Mouse (Mus musculus): Measurements from ENCODE around the gene Stkld1.

Gene Stkld1

DNA sequence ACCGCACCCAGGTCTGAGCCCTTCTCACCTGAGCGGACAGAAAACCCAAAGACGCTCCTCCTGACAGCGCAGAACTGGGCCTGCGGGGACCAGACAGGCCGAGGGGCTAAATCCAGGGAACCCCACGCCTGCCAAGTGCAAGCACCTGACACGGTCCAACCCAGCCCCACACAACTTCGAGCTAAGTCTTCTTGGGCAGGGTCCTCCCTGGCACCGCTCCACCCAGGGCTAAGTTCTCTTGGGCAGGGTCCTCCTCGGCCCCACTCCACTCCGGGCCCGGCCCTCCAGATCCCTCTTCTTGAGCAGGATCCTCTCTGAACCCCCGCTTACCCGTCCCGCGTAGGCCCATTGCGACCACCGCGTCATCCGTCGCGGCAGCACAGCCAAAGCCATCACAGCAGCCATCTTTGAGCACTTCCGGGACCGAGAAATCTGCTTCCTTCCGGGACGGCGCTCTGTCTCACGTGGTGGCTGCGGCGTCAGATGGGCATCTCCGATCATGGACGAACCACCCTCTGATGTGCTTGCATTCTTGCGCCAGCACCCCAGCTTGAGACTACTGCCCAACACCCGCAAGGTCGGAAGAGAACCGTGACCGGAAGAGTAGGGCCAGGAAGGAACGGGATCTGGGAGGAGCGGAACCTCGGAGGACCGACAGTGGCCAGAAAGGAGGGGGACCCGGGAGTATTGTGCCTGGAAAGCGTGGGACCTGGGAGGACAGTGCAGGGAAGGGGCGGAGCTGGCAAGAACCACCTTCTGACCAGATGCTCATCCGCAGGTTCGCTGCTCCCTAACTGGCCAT, 17.7 kb upstream of the Stkld1 start, which contains the start of the genes Surf2 and Surf1:
Gene Surf2 (plus strand): TSS at position 441 of the 802 bp plus-strand sequence.
Gene Surf1 (minus strand): TSS at position 604 of the 802 bp plus-strand sequence.
- peak; percentile 88 for DNase-seq

DNA sequence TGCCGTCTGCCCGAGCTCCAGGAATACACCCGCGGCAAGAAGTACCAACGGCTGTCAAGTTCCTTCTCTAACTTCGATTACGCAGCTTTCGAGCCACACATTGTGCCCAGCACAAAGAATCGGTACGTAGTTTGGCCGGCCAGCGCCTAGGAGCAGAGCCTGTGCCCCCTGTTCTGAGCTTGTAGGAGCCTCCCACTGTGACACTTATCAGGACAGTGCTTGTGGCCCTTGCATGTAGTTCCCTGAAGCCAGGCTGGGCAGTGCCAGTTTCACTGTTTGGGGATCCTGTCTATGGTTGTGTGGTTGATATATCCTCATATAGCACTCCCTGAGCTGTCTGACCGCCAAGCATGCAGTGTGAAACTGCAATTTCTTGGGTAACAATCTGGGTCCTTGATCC, 17.1 kb upstream of the Stkld1 start:
- no peak for DNase-seq

- no peak for DNase-seq
Observed at GRCm38 (mm10) chr2:26919684-26920083, 14.2 kb upstream of the Stkld1 start.

DNA sequence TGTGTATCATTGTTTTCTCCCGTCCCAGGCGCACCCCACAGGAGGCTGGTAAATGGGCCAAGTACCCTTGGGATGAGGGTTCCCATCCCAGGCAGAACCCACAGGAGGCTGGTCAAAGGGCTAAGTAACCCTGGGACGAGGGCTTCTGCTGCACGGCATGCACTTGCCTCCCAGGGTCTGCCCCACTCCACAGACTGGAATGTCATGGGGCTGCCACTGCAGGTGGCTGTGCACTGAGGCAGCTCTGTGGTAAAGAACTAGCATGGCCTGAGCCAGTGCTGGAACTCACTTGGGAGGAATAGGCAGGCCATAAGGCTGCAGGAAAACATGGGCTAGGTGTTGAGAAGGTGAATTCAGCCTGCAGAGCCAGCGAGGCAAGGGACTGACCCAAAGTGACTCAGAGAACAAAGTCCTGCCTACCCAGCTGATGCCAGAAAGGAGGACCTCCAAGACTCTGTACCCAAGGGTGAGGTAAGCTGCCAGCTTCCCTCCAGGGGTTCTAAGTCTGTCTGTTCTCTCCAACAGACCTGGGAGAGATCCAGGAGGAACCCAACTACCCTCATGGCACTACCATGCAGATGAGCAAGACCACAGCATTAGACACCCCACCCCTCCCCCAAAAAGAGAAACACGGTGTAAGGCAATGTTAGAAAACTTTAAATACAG, 13.5 kb upstream of the Stkld1 start:
- no peak for DNase-seq

GRCm38 (mm10) chr2:26921784-26922183, 12.1 kb upstream of the Stkld1 start:
- no peak for DNase-seq

GRCm38 (mm10) chr2:26927745-26928476, 5.9 kb upstream of the Stkld1 start:
- no peak for DNase-seq

DNA sequence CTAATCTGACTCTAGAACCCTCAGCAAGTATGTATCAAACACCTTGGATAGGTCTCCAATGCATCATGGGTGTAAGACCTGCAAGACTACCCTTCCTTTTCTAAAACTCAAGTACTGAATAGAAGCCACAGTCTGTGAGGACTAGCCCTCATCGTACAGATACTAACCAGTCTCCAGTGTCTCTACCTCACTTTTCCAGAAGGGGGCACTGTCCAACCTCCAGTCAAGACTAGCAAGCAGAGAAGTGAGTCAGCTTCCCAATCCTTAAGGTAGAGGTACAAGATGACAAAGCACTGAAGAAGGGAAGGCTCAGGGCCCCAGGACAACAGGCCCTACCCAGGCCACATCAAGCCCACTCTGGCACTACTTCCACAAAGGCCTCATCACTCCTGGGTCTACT, 3.5 kb upstream of the Stkld1 start:
- DNase-seq: peak; percentile 66

DNA sequence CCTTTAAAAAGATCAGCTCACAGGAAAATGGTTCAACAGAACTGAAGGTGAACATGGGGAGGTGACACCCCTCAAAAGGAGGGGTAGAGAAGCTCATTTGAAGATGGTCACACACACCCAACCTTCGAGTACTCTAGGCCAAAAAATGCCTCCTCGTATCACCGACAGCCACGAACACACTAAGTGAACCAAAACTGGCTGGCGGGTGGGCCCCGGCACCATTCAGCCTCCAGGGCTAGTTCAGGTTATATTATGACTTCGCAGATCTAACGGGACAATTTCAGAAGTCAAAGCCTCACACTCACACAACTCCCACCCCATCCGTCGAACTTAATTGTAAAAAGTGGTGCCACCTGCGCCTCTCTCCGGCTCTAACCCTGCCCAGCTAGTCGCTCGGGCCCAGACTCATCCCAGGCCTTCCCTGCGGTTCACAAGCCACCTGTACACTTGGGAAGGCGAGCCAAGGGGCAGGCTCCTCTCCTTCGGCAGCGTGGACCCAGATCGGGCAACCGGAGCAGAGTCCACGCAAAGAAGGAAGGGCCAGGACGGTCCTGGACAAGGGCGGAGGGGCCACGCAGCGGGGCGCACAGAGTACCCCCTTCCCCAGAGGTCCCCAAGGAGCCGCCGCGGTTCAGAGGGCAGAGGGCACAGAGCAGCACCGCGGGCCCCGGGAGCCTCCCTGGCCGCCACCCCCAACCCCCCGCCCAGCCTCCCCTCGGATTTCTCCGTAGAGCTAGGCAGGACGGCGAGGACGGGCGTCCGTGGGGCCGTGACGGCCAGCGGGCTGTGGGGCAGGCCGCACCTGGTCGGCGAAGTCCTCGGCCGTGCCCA, 1.2 kb upstream of the Stkld1 start:
- DNase-seq: no peak

DNA sequence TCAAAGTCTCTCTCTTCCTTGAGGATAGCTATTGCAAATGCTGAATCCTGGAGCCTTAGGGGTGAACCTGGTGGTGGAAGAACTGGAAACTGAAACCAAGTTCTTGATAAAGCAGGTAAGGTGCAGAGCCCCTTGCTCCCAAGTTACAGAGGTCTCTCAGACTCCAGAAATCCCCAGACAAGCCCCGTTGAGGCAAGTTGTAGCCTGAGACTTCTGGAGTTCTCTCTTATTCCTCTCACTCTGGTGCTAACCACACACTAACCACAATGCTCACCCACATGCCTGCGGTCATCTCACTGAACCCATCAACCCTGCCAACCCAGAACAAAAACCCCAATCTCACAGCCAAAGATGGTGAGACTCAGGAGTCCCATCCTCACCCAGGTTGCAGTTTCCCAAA, 1.4 kb downstream of the Stkld1 start:
- DNase-seq: no peak

GRCm38 (mm10) chr2:26936425-26936824, 2.6 kb downstream of the Stkld1 start:
- DNase-seq: no peak

- peak; percentile 54 for DNase-seq
Observed at GRCm38 (mm10) chr2:26941539-26941938, 7.7 kb downstream of the Stkld1 start.

DNA sequence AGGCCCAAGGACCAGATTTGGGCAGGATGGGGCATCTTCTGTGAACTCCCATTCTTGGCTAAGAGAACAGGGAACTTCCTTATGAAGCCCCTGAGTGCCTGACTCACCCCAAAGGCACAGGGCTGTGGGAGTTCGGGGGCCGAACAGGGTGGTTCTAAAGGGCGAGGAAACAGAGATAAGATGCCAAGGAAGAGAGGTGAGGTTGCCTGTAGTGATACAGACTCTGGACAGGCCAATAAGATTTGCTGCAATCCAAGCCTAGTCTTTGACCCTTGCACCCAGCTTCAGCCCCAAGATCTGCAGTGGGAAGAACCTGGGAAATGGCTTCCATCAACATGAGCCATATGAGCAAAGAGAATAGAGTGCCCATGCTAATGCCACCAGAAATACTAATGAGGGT, 9.4 kb downstream of the Stkld1 start:
- DNase-seq: no peak

DNA sequence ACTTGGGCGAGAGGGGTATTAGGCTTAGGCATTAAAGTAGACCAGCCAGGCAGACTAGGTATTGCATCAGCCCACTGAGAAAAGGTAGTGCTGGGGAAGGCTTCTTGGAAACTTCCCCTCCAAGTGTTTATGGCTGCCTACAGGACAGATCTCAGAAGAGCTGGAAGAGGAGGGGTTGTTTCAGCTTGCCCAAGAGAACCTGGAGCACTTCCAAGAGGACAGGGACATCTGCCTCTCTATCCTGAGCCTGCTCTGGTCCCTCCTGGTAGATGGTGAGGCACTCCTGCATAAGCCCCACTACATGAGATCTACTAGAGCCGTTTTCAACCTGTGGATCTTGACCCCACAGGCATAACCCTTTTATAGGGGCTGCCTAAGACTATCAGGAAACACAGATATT, 16.6 kb downstream of the Stkld1 start:
- no peak for DNase-seq

DNA sequence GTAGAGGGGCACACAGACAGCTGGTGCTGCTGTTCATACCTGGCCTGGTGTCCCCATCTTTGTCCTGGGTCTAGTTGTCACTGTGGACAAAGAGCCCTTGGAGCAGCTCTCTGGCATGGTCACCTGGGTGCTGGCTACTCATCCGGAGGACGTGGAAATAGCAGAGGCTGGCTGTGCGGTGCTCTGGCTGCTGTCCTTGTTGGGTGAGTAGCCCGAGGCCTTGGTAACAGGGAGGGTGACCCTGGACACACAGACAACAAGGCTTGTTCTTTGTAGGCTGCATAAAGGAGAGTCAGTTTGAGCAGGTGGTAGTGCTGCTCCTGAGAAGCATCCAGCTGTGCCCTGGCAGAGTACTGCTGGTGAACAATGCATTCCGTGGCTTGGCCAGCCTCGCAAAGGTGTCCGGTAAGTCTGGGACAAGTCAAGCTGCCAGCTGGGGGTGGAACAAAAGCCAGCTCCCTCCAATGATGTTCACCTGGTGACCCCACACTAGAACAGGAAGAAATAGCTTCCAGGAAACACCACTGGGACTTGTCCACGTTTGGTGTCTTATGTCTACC, 17.6 kb downstream of the Stkld1 start:
- DNase-seq: no peak

DNA sequence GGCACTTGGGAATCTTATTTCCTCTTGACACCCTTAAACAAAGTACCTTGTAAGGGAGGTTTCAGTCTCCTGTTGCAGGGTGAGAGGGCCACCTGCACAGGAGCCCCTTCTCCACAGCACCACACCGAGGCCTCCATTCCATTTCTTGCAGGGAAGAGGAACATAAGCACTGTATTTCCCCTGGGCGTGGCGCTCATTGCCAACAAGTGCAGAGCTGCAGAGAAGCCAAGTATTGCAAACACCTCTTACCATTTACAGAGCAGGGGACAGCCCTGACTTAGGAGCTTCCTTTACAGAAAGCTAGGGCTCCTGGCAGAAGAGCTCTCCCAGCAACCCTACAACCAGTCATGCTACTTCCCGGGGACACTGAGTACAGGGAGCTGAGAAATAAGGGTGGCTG, 18.3 kb downstream of the Stkld1 start:
- no peak for DNase-seq

DNA sequence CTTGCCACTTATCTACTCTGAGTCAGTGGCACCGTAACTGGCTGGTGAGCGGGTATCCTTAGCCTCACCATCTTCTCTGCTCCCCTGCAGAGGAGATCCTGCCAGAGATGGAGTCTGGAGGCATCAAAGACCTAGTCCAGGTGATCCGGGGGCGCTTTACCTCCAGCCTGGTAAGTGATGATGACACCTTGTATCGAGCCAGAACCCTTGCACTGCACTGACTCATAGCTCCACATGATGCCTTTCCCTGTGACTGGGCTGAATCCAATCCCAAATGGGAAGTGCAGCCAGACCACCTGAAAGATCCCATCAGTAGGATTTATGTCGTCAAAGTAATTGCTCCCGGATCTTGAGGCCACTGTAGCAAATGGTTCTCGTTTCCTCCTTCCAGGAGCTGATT, 19.0 kb downstream of the Stkld1 start:
- no peak for DNase-seq

DNA sequence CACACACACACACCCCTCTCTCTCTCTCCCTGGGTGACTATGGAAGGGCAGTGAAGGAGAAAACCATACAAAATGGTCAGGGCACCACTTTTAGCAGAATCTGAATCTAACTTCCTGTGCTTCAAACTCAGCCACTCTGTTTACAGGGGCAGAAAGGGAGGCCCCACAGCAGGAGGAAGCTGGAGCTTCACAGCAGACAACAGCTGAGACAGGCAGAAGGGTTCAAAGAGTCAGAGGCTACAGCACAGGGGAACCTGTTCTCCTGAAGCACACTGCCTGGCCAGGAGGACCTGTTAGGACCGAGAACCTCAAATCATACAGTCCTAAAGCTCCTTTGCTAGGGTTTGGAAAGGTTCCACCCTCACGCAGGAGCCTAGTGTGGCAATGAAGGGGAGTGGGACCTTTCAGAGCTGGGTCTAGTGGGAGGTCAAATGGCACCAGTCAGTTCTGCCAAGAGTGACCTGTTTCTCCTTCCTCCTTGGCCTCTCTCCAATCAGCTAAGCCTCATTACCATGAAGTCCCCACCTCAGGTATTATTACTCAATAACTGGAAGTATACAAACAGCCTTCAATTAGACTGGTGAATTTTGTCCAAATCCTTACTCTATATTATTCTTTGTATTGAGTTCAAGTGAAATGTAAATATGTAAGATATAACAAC, 21.0 kb downstream of the Stkld1 start:
- no peak for DNase-seq

- no peak for DNase-seq
Observed at GRCm38 (mm10) chr2:26956811-26957487, 23.1 kb downstream of the Stkld1 start.

- no peak for DNase-seq
Observed at GRCm38 (mm10) chr2:26957488-26957859, 23.6 kb downstream of the Stkld1 start.

GRCm38 (mm10) chr2:26960756-26961155, 26.9 kb downstream of the Stkld1 start:
- DNase-seq: no peak

All from layer of hippocampus, adult 9-11 months (tissue).